Mouse (Mus musculus): ENCODE measurements around the gene Zfp985. TPM values are rescaled to one million over a fixed set of nuclear protein-coding genes. Genes with fewer than 3 reads are reported as not detected.
"Not testable (repeated sequence)": the region's sequence is repeated elsewhere in the genome, so short reads cannot be mapped to it uniquely, and the experiment has no call there.

Zfp985 gene
- polyA plus RNA-seq, 1 experiment from 2014 or later = 0.47 TPM

DNA sequence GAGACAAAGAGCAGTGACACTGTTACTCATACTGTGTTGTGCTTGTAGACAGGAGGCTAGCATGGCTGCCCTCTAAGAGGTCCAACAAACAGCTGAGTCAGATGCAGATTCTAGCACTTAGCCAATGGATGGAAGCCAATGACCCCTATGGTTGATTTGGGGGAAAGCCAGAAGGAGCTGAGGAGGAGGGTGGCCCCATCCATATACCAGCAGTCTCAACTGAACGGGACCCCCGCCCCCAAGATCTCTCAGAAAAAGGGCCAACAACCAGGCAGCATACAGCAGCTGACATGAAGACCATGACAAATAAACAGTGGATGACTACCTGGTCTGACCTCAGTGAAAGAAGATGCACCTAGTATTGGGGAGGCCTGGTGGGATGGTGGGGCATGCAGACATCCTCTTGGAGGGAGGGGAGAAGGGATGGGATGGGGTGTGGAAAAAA lies 80.8 kb downstream of the Zfp985 start:
- not testable (repeated sequence) for H3K27me3 ChIP-seq (replicated peaks; ENCODE audit: control insufficient read depth, insufficient read depth, low read length); H3K4me2 ChIP-seq; H3K36me3 ChIP-seq (ENCODE audit: control insufficient read depth, insufficient read depth, low read length); DNase-seq (ENCODE audit: low spot score); H3K9me3 ChIP-seq (ENCODE audit: control insufficient read depth, low read length); H3K4me1 ChIP-seq (replicated peaks; ENCODE audit: control insufficient read depth, insufficient read depth, low read length); H3K27ac ChIP-seq (ENCODE audit: low read depth, low read length); H3K9ac ChIP-seq (ENCODE audit: low read depth, low read length); H3K4me3 ChIP-seq (ENCODE audit: low read depth, low read length)
- peak; percentile 76 for ATAC-seq (replicated peaks; ENCODE audit: low FRiP score)
- WGBS = no CpG with 5 or more reads among the region's 2 CpGs

Other genes starting within 250 kb of the Zfp985 start
- gene Zfp988, start 247.6 kb upstream of the Zfp985 start, polyA plus RNA-seq (2014; fragmentation: Nextera tagmentation; extraction: Ambion mirVana) = 0.34 and 0.39 TPM in 2 replicates
- 0.37 and 0.55 TPM in 2 replicates for gene Zfp978, start 192.0 kb upstream of the Zfp985 start, polyA plus RNA-seq (2014; fragmentation: Nextera tagmentation; extraction: Ambion mirVana)
- 8.8 and 9.0 TPM in 2 replicates for gene Zfp982, start 60.9 kb upstream of the Zfp985 start, polyA plus RNA-seq (2014; fragmentation: Nextera tagmentation; extraction: Ambion mirVana)
- gene Gm16503, start 13.1 kb upstream of the Zfp985 start, polyA plus RNA-seq (2014; fragmentation: Nextera tagmentation; extraction: Ambion mirVana) = 0.21 TPM in 2 replicates
- gene Zfp979, start 89.2 kb downstream of the Zfp985 start, polyA plus RNA-seq (2014; fragmentation: Nextera tagmentation; extraction: Ambion mirVana) = 11.7 and 13.0 TPM in 2 replicates
- gene Zfp534, start 149.3 kb downstream of the Zfp985 start, polyA plus RNA-seq (2014; fragmentation: Nextera tagmentation; extraction: Ambion mirVana) = not detected in 2 replicates

All from liver, embryonic 11.5 days (tissue).